Mouse (Mus musculus) adrenal gland, adult 8-10 months (tissue): ENCODE data around the gene Adamtsl1. TPM values are rescaled to one million over a fixed set of nuclear protein-coding genes. Genes with fewer than 3 reads are reported as not detected.

Experiments used
- DNase-seq: peaks from one replicate; pipeline ENCODE4 v3.0.0; 2022
- total RNA-seq, 4 experiments: library from RNA; stranded (reverse); gene quantifications; 2 replicates each; pipeline ENCODE4 v1.2.4; 2022

Adamtsl1 gene
- total RNA-seq, 4 experiments from 2014 or later = 9.9 to 30.7 (median 21.9) TPM

GRCm38 (mm10) chr4:85932129-85932528 lies 418.2 kb downstream of the Adamtsl1 start:
- DNase-seq = no peak

GRCm38 (mm10) chr4:85939460-85939859 lies 425.5 kb downstream of the Adamtsl1 start:
- no peak for DNase-seq

- DNase-seq = no peak
Observed at GRCm38 (mm10) chr4:85941857-85942256, 427.9 kb downstream of the Adamtsl1 start.

GRCm38 (mm10) chr4:85953590-85953989 lies 439.6 kb downstream of the Adamtsl1 start:
- DNase-seq = no peak

GRCm38 (mm10) chr4:85955387-85955786 lies 441.4 kb downstream of the Adamtsl1 start:
- DNase-seq = no peak

- no peak for DNase-seq
Observed at GRCm38 (mm10) chr4:85957266-85957665, 443.3 kb downstream of the Adamtsl1 start.

- no peak for DNase-seq
Observed at GRCm38 (mm10) chr4:85957879-85958278, 443.9 kb downstream of the Adamtsl1 start.

GRCm38 (mm10) chr4:85959019-85959418 lies 445.0 kb downstream of the Adamtsl1 start:
- no peak for DNase-seq

- no peak for DNase-seq
Observed at GRCm38 (mm10) chr4:85976188-85976587, 462.2 kb downstream of the Adamtsl1 start.

- no peak for DNase-seq
Observed at GRCm38 (mm10) chr4:85979206-85979605, 465.2 kb downstream of the Adamtsl1 start.

- DNase-seq = no peak
Observed at GRCm38 (mm10) chr4:86006596-86006995, 492.6 kb downstream of the Adamtsl1 start.

GRCm38 (mm10) chr4:86013640-86014039 lies 499.7 kb downstream of the Adamtsl1 start:
- no peak for DNase-seq

GRCm38 (mm10) chr4:86018928-86019327 lies 505.0 kb downstream of the Adamtsl1 start:
- no peak for DNase-seq

- DNase-seq = no peak
Observed at GRCm38 (mm10) chr4:86019586-86019985, 505.6 kb downstream of the Adamtsl1 start.

- DNase-seq = no peak
Observed at GRCm38 (mm10) chr4:86020372-86021090, 506.6 kb downstream of the Adamtsl1 start.

- no peak for DNase-seq
Observed at GRCm38 (mm10) chr4:86024573-86025160, 510.7 kb downstream of the Adamtsl1 start.

- DNase-seq = no peak
Observed at GRCm38 (mm10) chr4:86029486-86029885, 515.5 kb downstream of the Adamtsl1 start.

GRCm38 (mm10) chr4:86030208-86030607 lies 516.2 kb downstream of the Adamtsl1 start:
- DNase-seq = no peak

- DNase-seq = peak; percentile 74
Observed at GRCm38 (mm10) chr4:86031041-86031440, 517.1 kb downstream of the Adamtsl1 start.

GRCm38 (mm10) chr4:86040921-86041320 lies 526.9 kb downstream of the Adamtsl1 start:
- DNase-seq = no peak

- DNase-seq = no peak
Observed at GRCm38 (mm10) chr4:86045448-86045847, 531.5 kb downstream of the Adamtsl1 start.

- DNase-seq = no peak
Observed at GRCm38 (mm10) chr4:86045876-86046275, 531.9 kb downstream of the Adamtsl1 start.

GRCm38 (mm10) chr4:86046881-86047280 lies 532.9 kb downstream of the Adamtsl1 start:
- no peak for DNase-seq
